Mouse (Mus musculus): Measurements from ENCODE around the gene Psmc2. TPM values are rescaled to one million over a fixed set of nuclear protein-coding genes. Genes with fewer than 3 reads are reported as not detected.
A peak's percentile ranks its signal among the peaks of the same experiment; 100 is the strongest.

Gene Psmc2
- polyA plus RNA-seq (2012; ENCODE audit: insufficient read depth, low replicate concordance): 9.0 TPM in 1 of 2 replicates, not detected in the other

DNA sequence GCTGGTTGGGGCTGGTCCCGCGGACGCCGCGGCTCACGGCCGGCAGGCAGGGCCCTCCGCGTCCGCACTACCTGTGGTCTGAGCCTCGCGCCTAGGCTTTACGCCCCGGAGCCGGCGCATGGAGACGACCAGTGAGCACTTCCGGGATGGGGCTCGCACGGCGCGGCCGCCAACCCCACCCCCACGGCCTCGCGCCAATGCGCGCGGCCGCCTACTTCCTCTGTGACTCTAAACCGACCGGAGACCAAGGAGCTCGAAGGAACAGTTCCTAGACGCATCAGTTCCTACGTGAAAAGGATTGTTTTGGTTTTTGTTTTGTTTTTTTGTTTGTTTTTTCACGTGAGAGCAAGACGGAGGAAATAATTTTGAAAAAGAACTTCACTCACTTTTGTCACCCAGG is at the start of gene Psmc2, which contains the start of gene Dnajc2:
Psmc2 (plus strand) TSS at position 231 of the 400 bp plus-strand sequence.
Dnajc2 (minus strand) TSS at position 199 of the 400 bp plus-strand sequence.
- Histone ChIP-seq H3K27me3 (replicated peaks) (no peaks in the 10 kb centered on the region), H3K36me3 (replicated peaks; ENCODE audit: low read length) (peaks cover 47% of the 10 kb centered on the region)
- TF ChIP-seq FLI1 (IDR thresholded peaks at IDR 0.05; ENCODE audit: low read length) (no peak), GATA1 (IDR thresholded peaks at IDR 0.05; ENCODE audit: borderline replicate concordance, low read length) (no peak)

DNA sequence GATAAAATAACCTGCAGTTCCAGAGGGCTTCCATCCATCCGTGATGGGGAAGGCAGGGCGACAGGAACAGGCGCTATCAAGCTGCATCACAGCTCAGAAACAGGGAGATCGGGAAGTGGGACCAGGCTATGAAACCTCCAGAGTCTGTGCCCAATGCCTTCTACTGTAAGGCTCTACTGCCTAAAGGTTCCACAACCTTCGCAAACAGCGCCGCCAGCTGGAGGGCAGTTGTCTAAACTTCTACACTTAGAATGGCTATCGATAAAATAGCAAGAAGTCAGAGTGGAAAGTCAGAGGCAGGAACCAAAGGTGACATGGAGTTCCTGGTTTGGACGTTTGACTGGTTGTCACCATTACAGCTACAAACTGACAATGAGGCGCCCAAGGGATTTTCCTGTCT is 49.5 kb upstream of the Psmc2 start:
- H3K4me1 ChIP-seq: peaks cover 34% of the 10 kb centered on the region
- H3K27me3 ChIP-seq (replicated peaks): no peaks in the 10 kb centered on the region
- TF ChIP-seq FLI1 (IDR thresholded peaks at IDR 0.05; ENCODE audit: low read length) (no peak), GATA1 (IDR thresholded peaks at IDR 0.05; ENCODE audit: borderline replicate concordance, low read length) (no peak)
- peak overlapping the region; percentile 88 for H3K4me3 ChIP-seq (replicated peaks)
- no peaks in the 10 kb centered on the region for H3K9me3 ChIP-seq
- H3K36me3 ChIP-seq (replicated peaks; ENCODE audit: low read length): peaks cover 22% of the 10 kb centered on the region

More for the DNA sequence above, at the start of gene Psmc2, which contains the start of gene Dnajc2:
- Histone ChIP-seq H3K4me1 (peaks cover 30% of the 10 kb centered on the region), H3K4me3 (replicated peaks) (peak within 1 kb of the TSS; percentile 99), H3K9me3 (no peaks in the 10 kb centered on the region)

DNA sequence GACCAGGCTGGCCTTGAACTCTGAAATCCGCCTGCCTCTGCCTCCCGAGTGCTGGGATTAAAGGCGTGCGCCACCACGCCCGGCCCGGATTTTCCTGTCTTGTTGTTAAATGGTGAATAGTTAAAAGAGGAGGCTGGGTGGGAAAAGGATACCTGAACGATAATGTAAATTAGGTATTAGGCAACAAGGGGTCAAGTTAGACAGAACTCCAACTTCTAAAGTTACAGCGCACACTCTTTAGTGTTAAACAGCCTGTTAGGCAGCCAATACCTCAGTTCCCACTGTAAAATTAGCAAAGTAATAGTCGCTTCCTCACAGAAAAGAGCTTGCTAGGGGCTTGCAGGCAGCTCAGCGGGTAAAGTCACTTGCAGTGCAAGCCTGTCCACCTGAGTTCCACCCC is 49.0 kb upstream of the Psmc2 start:
- Histone ChIP-seq H3K4me3 (replicated peaks) (no peak overlapping the region), H3K36me3 (replicated peaks; ENCODE audit: low read length) (peaks cover 24% of the 10 kb centered on the region), H3K9me3 (no peaks in the 10 kb centered on the region), H3K27me3 (replicated peaks) (no peaks in the 10 kb centered on the region), H3K4me1 (peaks cover 31% of the 10 kb centered on the region)
- TF ChIP-seq GATA1 (IDR thresholded peaks at IDR 0.05; ENCODE audit: borderline replicate concordance, low read length) (no peak), FLI1 (IDR thresholded peaks at IDR 0.05; ENCODE audit: low read length) (no peak)

GRCm38 (mm10) chr5:21736956-21737585 is 48.0 kb upstream of the Psmc2 start, which contains the start of gene Pmpcb:
TSS of gene Pmpcb (plus strand) at chr5:21737141.
- peaks cover 34% of the 10 kb centered on the region for H3K36me3 ChIP-seq (replicated peaks; ENCODE audit: low read length)
- TF ChIP-seq GATA1 (IDR thresholded peaks at IDR 0.05; ENCODE audit: borderline replicate concordance, low read length): no peak
- TF ChIP-seq FLI1 (IDR thresholded peaks at IDR 0.05; ENCODE audit: low read length): no peak
- H3K4me3 ChIP-seq (replicated peaks): peak within 1 kb of the TSS; percentile 95
- H3K27me3 ChIP-seq (replicated peaks): no peaks in the 10 kb centered on the region
- peaks cover 30% of the 10 kb centered on the region for H3K4me1 ChIP-seq
- H3K9me3 ChIP-seq: no peaks in the 10 kb centered on the region

DNA sequence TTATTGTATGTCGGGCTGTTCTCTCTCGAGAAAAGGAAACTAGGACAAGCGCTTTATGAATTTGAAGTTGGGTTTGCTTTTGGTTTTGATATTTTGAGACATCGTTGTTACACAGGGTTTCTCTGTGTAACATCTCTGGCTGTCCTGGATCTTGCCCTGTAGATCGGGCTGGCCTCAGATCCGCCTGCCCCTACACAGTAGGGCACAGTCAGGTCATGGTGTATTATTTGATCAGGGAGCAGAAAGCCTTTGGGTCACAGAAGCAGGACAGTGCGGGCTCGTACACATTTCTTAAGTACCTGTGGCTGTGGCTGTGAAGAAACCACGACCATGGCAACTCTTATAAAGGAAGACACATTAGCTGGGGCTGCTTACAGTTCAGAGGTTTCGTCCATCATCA is 47.5 kb upstream of the Psmc2 start:
- peaks cover 39% of the 10 kb centered on the region for H3K36me3 ChIP-seq (replicated peaks; ENCODE audit: low read length)
- peaks cover 30% of the 10 kb centered on the region for H3K4me1 ChIP-seq
- TF ChIP-seq GATA1 (IDR thresholded peaks at IDR 0.05; ENCODE audit: borderline replicate concordance, low read length) (no peak), FLI1 (IDR thresholded peaks at IDR 0.05; ENCODE audit: low read length) (no peak)
- H3K4me3 ChIP-seq (replicated peaks): peak overlapping the region; percentile 95
- no peaks in the 10 kb centered on the region for H3K9me3 ChIP-seq
- H3K27me3 ChIP-seq (replicated peaks): no peaks in the 10 kb centered on the region

DNA sequence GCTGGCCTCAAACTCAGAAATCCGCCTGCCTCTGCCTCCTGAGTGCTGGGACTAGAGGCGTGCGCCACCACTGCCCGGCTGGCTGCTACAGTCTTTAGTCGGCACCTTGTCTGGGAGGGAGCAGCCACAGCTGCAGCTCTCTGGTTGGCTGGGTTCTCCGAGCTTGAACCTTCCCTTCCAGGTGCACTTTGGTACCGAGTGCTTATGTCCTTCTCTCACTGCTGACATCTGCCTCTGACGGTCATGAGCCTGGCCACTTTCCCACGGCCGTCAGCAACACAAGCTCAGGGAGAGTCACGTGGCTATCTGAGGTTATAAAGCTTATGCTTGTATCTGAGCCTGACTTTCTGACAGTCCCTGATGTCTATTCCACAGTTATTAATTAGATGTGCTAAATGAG is 46.0 kb upstream of the Psmc2 start:
- TF ChIP-seq FLI1 (IDR thresholded peaks at IDR 0.05; ENCODE audit: low read length) (no peak), GATA1 (IDR thresholded peaks at IDR 0.05; ENCODE audit: borderline replicate concordance, low read length) (no peak)
- Histone ChIP-seq H3K36me3 (replicated peaks; ENCODE audit: low read length) (peaks cover 54% of the 10 kb centered on the region), H3K4me3 (replicated peaks) (no peak overlapping the region)

DNA sequence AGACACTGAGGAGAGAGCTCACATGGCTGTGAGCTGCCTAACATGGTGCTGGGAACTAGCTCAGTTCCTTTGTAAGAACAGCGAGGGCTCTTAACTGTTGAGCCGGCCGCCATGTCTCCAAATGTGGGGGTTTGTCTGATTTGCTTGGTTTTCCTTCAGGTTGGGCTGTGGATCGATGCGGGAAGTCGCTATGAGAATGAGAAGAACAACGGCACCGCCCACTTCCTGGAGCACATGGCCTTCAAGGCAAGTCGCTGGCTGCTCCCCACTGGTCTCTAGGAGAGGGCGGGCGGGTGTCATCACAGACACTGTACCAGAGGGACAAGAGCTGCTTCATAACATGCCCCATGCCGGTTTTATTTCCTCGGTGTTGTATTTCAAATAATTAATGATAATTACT is 45.2 kb upstream of the Psmc2 start:
- Histone ChIP-seq H3K36me3 (replicated peaks; ENCODE audit: low read length) (peaks cover 62% of the 10 kb centered on the region), H3K27me3 (replicated peaks) (no peaks in the 10 kb centered on the region), H3K4me3 (replicated peaks) (no peak overlapping the region), H3K9me3 (no peaks in the 10 kb centered on the region), H3K4me1 (peaks cover 26% of the 10 kb centered on the region)
- TF ChIP-seq FLI1 (IDR thresholded peaks at IDR 0.05; ENCODE audit: low read length) (no peak), GATA1 (IDR thresholded peaks at IDR 0.05; ENCODE audit: borderline replicate concordance, low read length) (no peak)

More for the DNA sequence above, 46.0 kb upstream of the Psmc2 start:
- H3K27me3 ChIP-seq (replicated peaks): no peaks in the 10 kb centered on the region
- peaks cover 27% of the 10 kb centered on the region for H3K4me1 ChIP-seq
- no peaks in the 10 kb centered on the region for H3K9me3 ChIP-seq

- TF ChIP-seq GATA1 (IDR thresholded peaks at IDR 0.05; ENCODE audit: borderline replicate concordance, low read length): no peak
- TF ChIP-seq FLI1 (IDR thresholded peaks at IDR 0.05; ENCODE audit: low read length): no peak
- H3K27me3 ChIP-seq (replicated peaks): no peaks in the 10 kb centered on the region
- H3K4me3 ChIP-seq (replicated peaks): no peak overlapping the region
- H3K4me1 ChIP-seq: peaks cover 2% of the 10 kb centered on the region
- H3K36me3 ChIP-seq (replicated peaks; ENCODE audit: low read length): peaks cover 95% of the 10 kb centered on the region
- no peaks in the 10 kb centered on the region for H3K9me3 ChIP-seq
Measured at GRCm38 (mm10) chr5:21743606-21744005, 41.5 kb upstream of the Psmc2 start.

GRCm38 (mm10) chr5:21744651-21745050 is 40.4 kb upstream of the Psmc2 start:
- Histone ChIP-seq H3K36me3 (replicated peaks; ENCODE audit: low read length) (peaks cover 95% of the 10 kb centered on the region), H3K4me1 (no peaks in the 10 kb centered on the region; the same call in 1 of the 2 replicates), H3K27me3 (replicated peaks) (no peaks in the 10 kb centered on the region), H3K9me3 (no peaks in the 10 kb centered on the region), H3K4me3 (replicated peaks) (no peak overlapping the region)
- TF ChIP-seq GATA1 (IDR thresholded peaks at IDR 0.05; ENCODE audit: borderline replicate concordance, low read length) (no peak), FLI1 (IDR thresholded peaks at IDR 0.05; ENCODE audit: low read length) (no peak)

DNA sequence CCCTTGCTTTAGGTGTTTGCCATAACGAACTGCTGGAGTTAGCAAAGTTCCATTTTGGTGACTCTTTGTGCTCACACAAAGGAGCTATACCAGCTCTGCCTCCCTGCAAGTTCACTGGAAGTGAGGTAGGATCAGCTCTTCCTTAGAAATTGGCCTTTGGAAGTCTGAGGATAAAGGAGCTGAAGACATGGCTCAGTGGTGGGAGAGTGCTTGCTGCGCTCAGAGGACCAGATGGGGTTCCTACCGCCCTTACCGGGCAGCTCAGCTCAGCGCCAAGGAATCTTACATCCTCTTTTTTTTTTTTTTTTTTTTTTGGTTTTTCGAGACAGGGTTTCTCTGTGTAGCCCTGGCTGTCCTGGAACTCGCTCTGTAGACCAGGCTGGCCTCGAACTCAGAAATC is 39.1 kb upstream of the Psmc2 start:
- peaks cover 93% of the 10 kb centered on the region for H3K36me3 ChIP-seq (replicated peaks; ENCODE audit: low read length)
- no peaks in the 10 kb centered on the region for H3K9me3 ChIP-seq
- no peak overlapping the region for H3K4me3 ChIP-seq (replicated peaks)
- no peaks in the 10 kb centered on the region; the same call in 1 of the 2 replicates for H3K4me1 ChIP-seq
- TF ChIP-seq FLI1 (IDR thresholded peaks at IDR 0.05; ENCODE audit: low read length) (no peak), GATA1 (IDR thresholded peaks at IDR 0.05; ENCODE audit: borderline replicate concordance, low read length) (no peak)
- H3K27me3 ChIP-seq (replicated peaks): no peaks in the 10 kb centered on the region
